Mouse (Mus musculus): Measurements from ENCODE around the gene Cnot8. TPM values are rescaled to one million over a fixed set of nuclear protein-coding genes. Genes with fewer than 3 reads are reported as not detected.
"Not testable (repeated sequence)": the region's sequence is repeated elsewhere in the genome, so short reads cannot be mapped to it uniquely, and the experiment has no call there.

Gene Cnot8
- polyA plus RNA-seq (2017; shearing (Covaris generic)), result 10 to 100 TPM; 89.2 to 97.8 TPM

DNA sequence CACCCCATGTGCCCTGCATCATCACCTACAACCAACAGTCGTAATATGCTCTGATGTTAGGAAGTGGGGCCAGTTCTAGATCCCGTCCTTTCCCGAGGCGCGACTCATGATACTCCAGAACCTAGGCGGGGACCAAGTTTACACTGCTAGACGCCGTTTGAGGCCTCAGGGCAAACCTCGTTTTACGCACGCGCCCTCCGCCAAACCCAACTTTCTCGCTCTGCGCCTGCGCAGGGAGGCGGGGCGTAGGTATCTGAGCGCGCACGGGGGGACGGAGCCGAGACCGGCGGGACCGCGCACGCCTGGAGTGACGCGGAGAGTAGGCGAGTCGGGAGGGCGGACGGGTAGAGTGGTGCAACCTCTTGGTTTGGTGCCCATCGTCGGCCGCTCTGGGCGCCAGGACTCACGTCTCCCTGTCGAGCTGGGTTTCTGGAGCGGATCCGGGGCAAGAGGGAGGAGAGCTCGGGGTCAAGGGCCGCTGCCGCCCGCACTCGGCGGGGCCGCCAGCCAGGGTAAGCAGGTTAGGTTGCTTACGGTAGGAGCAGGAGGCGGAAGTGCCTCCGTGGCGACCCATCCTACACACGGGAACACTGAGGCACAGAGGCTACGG lies at the start of gene Cnot8:
Cnot8 (plus strand) TSS at position 457 of the 610 bp plus-strand sequence.
- ATAC-seq, result peak; percentile 95

GRCm38 (mm10) chr11:58057455-58057854 lies 46.5 kb upstream of the Cnot8 start:
- ATAC-seq, result peak; percentile 68

DNA sequence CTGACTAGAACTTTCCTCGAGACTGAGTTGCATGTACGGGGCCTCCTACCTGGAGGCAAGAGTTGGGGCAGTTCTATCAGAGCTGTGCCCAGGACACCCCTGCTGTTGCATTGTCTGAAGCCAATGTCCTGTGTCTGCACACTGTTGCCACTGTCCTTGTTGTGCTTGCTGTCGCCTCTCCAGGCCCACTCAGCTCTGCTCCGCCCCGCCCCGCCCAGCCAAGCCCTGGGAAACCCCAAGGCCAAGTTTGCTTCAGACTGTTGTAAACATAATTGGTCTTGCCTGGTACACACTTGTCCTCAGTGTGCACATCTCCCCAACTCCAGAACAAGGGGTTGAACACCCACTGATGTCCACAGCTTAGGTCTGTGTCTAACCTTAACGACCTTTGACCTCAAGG lies 44.2 kb upstream of the Cnot8 start:
- ATAC-seq, result not testable (repeated sequence)

- not testable (repeated sequence) for ATAC-seq
Observed at GRCm38 (mm10) chr11:58061218-58061617, 42.7 kb upstream of the Cnot8 start.

GRCm38 (mm10) chr11:58062586-58062985 lies 41.4 kb upstream of the Cnot8 start:
- ATAC-seq, result no peak

DNA sequence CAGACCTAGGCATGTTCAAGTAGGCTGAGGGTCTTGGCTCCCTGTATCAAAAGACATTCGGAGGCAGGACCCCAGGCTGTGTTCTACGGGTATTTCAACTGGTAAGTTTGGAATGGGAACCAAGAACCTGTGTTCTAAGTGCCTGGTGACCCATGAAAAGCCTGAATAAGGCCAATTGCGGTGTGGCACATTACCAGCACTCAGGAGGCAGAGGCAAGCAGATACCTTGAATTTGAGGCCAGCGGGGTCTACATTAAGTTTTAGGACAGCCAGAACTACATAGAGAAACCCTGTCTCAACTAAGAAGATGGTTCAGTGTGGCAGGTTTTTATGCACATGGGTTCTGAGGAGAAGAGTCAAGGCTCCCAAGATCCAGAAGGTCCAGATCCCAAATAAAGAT lies 38.9 kb upstream of the Cnot8 start:
- ATAC-seq, result no peak

DNA sequence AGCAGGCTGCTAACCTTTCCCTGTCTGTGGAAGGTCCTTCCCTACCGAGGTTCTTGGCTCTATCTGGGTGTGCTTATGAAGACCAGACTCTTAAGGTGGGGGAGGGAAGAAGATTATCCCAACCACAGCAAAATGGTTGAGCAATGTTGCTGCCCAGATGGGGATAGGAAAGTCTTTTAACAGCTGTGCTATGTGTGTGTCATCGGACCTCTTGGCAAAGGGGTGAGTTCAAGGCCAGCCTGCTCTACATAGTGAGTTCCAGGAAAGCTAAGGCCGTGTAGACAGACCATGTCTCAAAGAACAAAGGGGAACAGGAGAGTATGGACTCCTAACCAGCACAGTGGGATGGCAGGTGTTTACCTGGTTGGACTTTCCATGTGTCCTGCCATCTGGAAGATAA lies 31.0 kb upstream of the Cnot8 start:
- no peak for ATAC-seq

DNA sequence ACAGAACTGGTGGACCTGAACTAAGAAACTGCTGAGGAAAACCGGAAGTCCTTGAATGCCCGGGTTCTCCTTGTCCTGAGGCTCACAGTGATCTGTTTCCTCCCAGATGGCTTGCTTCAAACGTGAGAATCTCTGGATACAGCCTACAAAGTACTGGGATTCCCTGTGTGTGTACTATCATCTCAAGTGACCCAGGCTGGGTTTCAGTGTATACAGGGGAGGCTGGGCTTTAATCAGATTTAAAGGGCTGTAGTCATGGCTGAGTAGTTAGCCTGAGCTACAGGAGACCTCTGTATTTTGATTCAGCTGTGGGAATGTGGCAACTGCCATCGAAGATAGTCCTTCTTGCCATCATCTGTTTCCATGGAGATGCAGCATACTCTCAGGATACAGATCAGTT lies 26.7 kb upstream of the Cnot8 start:
- ATAC-seq, result no peak

GRCm38 (mm10) chr11:58081716-58082115 lies 22.2 kb upstream of the Cnot8 start:
- no peak for ATAC-seq

GRCm38 (mm10) chr11:58092541-58092940 lies 11.4 kb upstream of the Cnot8 start:
- no peak for ATAC-seq

GRCm38 (mm10) chr11:58093021-58093528 lies 10.9 kb upstream of the Cnot8 start, which contains the start of gene Gm12248:
Gm12248 (minus strand) TSS chr11:58093134.
- ATAC-seq, result no peak

DNA sequence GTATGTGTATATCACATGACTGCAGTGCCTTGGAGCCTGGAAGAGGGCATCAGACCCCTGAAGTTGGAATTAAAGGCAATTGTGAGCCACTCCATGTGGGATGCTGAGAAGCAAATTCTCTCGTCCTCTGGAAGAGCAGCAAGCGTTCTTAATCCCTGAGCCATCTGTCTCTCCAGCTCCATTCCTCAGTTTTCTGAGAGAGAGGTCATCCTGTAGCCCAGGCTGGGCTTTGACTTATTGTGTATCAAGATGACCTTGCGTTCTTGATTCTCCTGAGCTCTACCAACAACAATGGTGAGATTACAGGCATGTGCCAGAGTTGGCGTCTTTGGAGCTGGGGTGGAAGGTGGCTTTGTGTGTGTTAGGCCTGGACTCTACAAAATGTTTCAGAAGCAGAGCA lies 9.2 kb upstream of the Cnot8 start:
- ATAC-seq, result no peak

DNA sequence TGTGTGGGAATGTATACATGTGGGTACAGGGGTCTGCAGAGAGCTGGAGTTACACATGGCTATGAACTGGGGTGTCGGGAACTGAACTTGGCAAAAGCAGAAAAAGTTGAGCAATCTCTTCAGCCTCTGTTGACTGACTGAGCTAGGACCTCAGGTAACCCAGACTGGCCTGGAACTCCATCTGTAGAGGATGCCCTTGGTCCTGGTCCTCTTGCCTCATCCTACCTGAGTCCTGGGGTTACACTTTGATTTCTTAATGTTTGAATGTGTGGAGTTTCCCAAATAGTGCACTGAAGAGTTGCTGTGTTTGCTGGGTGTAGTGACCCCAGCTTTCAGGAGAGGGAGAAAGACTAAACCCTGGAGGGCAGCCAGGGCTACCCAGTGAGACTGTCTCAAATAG lies 8.4 kb upstream of the Cnot8 start:
- no peak for ATAC-seq

DNA sequence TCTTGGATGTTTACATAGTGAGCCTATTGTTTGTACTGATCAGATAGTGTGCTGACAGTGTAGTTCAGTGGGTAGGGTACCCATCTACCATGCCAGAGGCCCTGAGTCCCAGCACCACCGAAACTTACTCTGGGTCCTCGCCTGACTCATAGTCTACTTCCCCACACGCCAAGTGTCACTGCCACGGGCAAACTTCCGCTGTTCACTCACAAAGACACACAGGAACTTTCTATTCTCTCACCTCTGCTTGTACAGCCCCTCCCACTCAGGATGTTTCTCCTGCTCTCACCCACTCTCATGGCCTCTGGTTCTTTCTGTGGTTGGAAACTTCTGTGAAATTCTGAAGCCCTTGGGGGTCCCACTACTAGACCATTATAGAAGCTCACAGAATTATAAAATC lies 7.8 kb upstream of the Cnot8 start:
- peak; percentile 94 for ATAC-seq

GRCm38 (mm10) chr11:58096821-58097620 lies 6.9 kb upstream of the Cnot8 start:
- no peak for ATAC-seq

- peak; percentile 19 for ATAC-seq
Observed at GRCm38 (mm10) chr11:58097621-58098365, 6.2 kb upstream of the Cnot8 start.

DNA sequence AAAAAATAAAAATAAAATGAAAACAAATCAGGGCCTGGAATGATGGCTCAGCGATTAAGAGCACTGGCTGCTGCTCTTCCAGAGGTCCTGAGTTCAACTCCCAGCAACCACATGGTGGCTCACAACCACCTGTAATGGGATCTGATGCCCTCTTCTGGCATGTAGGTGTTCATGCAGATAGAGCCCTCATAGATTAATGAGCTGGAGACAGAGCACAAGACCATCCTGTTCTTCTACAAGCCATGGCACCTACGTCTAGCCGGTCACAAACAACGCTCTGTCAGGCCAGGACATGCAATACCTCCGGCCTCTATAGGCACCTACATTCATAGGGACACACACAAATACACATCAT lies 5.6 kb upstream of the Cnot8 start:
- ATAC-seq, result peak; percentile 27

- no peak for ATAC-seq
Observed at GRCm38 (mm10) chr11:58100006-58100405, 3.9 kb upstream of the Cnot8 start.

GRCm38 (mm10) chr11:58101194-58101720 lies 2.7 kb upstream of the Cnot8 start:
- ATAC-seq, result no peak

DNA sequence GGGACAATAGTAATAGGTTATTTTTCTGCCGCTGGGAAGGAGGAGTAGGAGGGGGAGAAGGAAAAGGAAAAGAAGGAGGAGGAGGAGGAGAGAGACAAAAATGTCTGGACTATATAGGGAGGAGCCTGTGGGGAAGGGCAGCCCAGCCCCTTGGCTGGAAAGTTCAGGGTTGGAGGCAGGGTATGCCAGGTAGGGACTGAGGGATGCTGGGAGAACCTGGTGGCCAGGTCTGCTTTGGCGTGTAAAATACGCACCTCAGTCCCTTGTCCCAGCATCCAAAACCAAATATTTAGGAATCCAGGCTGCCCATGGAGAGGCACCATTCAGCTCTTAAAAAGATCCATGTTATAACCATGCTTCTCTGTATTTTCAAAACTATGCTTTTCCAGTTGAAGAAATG lies 1.8 kb upstream of the Cnot8 start:
- ATAC-seq, result no peak

DNA sequence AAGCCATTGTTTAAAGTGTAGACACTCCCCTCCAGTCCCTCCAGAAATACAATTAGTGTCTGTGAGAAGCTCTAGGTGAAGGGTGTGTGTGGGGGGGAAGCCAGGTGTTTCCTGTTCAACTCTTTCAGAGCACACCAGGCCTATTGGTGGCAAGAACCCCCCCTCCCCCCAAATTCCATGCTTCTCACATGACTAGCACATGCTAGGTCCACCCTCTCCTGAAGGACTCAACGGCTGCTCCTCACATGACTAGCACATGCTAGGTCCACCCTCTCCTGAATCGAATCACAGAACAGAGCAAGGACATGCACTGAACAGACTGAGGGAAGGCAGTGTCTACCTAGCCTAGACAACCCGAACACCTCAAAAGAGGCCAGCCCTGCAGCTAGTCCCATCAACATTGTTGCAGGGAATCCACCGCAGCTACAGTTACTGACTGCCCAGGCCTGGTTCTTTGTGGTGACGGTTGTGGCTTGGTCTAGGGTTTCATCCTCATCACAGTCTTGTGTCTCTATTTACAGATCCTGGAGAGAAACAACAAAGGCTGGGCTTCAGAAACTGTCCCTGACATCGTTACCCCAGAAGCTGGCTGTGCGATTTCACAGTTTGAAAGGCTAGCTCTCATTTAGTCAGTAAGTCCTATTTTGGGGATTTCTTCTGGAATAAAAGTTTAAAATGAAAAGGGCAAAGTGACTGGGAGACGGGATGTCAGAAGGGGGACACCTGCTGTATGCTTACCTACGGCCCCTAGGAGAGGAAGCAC lies 1.2 kb upstream of the Cnot8 start:
- ATAC-seq, result no peak

DNA sequence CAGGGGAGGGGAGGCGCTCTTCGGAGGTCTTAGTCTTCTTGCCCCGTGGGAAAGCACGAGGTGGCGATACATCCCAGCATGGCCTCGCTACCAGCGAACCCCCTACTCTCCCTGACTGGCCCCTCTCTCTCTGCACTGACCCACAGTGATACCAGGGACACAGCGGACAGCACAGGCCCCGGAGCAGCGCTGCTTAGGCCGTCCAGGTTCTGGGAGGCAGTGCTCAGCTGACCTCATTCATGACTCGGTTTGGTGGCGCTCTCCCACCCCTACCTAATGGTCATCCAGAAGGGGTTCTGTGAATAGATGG lies 654 bp upstream of the Cnot8 start:
- no peak for ATAC-seq

All from CD4-positive, CD25-positive, alpha-beta regulatory T cell, adult 4 months (primary cell).